Mouse (Mus musculus) ES-Bruce4 (cell line): ENCODE data around the gene Ccdc169.

ENCODE experiments used
- CTCF ChIP-seq: IDR thresholded peaks from one replicate; pipeline ENCODE4 v1.8.1; 2011; ENCODE audit warnings: low read depth, low read length
- POLR2A ChIP-seq: IDR thresholded peaks from one replicate; pipeline ENCODE4 v1.8.1; 2011; ENCODE audit warnings: low read length; ENCODE audit not compliant: insufficient read depth

DNA sequence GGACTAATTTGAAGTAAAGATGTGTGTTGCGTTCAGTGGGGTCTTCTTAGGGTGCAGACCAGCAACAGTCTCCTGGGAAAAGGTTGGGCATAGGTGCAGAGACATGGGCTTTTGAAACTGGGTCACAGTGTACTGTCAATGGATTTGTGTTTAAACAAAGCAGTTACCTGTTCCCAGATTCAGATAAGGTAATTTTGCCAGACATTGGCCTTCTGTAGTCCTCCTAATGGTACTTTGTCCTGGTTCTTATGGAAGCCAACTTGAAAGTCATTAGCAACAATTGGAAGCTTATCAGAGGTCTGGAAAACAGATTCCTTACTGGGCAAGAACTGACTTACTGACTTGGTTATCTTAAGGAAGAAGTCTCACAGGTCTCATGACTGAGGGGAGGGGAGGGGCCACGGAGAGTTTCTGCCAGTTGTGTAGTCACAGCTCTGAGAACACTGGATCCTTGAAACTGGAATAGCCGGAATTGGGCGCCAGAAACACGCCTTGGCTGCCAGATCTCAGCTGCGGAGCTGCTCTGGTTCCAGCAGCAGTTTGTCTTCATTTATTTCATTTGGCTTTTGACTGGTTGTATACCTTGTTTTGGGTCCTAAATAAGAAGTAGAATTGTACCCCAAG is 17.8 kb upstream of the Ccdc169 start:
- TF ChIP-seq CTCF (no peak), POLR2A (no peak)
